Mouse (Mus musculus): ENCODE measurements around the gene Abca1. TPM values are rescaled to one million over a fixed set of nuclear protein-coding genes. Genes with fewer than 3 reads are reported as not detected.

Gene Abca1
- polyA plus RNA-seq, 1 experiment from 2014 or later = 5.3 TPM

DNA sequence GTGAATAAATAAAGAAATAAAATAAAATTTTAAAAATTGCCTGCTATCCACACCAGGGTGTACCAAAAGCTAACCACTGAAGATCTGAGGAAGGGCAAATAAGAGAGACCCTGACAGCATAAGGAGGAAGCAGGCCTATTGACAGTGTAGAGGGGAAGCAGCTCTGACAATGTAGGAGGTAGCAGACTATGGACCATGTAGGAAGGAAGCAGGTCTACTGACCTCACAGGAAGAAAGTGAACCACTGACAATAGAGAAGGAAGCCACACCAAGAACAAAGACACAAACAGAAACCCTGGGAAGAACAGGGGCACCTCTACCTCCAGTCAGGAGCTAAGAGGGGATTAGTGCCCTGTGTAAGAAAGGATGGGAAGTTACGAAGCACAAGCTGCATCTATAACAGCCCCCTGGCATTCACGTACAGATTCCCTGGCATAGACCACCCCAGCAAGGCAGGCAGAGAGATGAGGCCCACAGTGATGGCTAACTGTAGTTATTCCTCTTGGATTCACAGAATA, 80.8 kb downstream of the Abca1 start:
- Histone ChIP-seq H3K27ac (replicated peaks; ENCODE audit: low read depth, low read length) (no peak overlapping the region), H3K4me1 (ENCODE audit: control insufficient read depth, insufficient read depth, low read length) (no peaks in the 10 kb centered on the region), H3K4me3 (ENCODE audit: low read depth, low read length) (no peak overlapping the region), H3K36me3 (replicated peaks; ENCODE audit: control insufficient read depth, insufficient read depth, low read depth, low read length) (no peaks in the 10 kb centered on the region; the same call in 1 of the 2 replicates), H3K4me2 (ENCODE audit: low read depth, low read length) (no peak overlapping the region), H3K9ac (replicated peaks; ENCODE audit: low read length) (no peak overlapping the region), H3K9me3 (replicated peaks; ENCODE audit: control insufficient read depth, low read length) (no peaks in the 10 kb centered on the region), H3K27me3 (ENCODE audit: control insufficient read depth, insufficient read depth, low read length) (no peaks in the 10 kb centered on the region)
- no peak for ATAC-seq (replicated peaks; ENCODE audit: insufficient number of reproducible peaks, low FRiP score, low TSS enrichment, low read depth)
- no peak for DNase-seq (ENCODE audit: low spot score)
- 90% methylated on average over 2 of the region's 2 CpGs for WGBS

DNA sequence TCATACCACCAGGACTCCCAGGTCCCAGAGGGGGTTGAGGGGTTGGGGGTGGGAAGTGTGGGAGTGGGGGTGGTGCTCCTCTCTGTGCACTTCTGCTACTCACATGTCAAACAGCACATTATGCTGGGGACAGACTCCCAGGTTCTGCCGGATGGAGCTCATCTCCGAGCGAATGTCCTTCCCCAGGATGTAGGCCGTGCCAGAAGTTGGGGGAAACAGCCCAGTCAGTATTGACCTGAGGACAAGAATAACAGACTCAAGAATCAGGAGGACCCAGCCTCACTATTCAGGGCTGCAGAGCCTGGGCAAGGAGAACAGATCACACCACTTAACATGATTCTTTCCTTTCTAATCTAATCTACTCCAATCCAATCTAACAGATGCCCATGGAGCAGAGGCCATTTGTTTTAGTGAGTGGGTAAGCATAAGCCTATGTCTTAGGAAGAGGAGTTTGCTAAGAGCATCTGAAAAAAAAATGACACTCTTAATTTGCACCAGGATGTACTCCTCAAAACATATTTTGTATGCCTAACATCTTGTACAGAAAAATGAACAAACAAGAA, 82.8 kb downstream of the Abca1 start:
- no peak for DNase-seq (ENCODE audit: low spot score)
- H3K4me3 ChIP-seq (ENCODE audit: low read depth, low read length) = no peak overlapping the region
- H3K4me1 ChIP-seq (ENCODE audit: control insufficient read depth, insufficient read depth, low read length) = no peaks in the 10 kb centered on the region
- no peak overlapping the region for H3K4me2 ChIP-seq (ENCODE audit: low read depth, low read length)
- no peaks in the 10 kb centered on the region for H3K9me3 ChIP-seq (replicated peaks; ENCODE audit: control insufficient read depth, low read length)
- H3K9ac ChIP-seq (replicated peaks; ENCODE audit: low read length) = no peak overlapping the region
- H3K27ac ChIP-seq (replicated peaks; ENCODE audit: low read depth, low read length) = no peak overlapping the region
- no peak for ATAC-seq (replicated peaks; ENCODE audit: insufficient number of reproducible peaks, low FRiP score, low TSS enrichment, low read depth)
- H3K36me3 ChIP-seq (replicated peaks; ENCODE audit: control insufficient read depth, insufficient read depth, low read depth, low read length) = no peaks in the 10 kb centered on the region; the same call in 1 of the 2 replicates
- WGBS = 92% methylated on average over 4 of the region's 4 CpGs
- H3K27me3 ChIP-seq (ENCODE audit: control insufficient read depth, insufficient read depth, low read length) = no peaks in the 10 kb centered on the region

DNA sequence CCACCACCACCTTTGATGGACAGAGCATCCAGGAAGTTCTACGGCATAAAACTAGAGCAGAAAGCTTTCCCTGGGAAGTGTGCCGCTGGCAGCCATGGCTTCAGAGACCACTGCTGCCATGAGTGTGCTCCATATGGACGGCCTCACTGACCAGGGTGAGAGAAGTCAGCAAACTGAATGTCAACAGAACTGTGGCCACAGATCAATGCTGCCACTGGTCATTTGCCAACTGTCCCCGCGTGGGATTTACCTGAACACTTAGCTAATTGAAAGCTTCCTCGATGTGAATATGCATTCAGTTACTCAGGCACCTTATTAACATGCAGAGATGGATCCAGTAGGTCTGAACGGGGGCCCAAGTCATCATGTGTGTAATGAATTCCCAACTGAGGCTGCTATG, 86.7 kb downstream of the Abca1 start:
- 93% methylated on average over 7 of the region's 7 CpGs for WGBS
- no peak for DNase-seq (ENCODE audit: low spot score)
- H3K9ac ChIP-seq (replicated peaks; ENCODE audit: low read length) = no peak overlapping the region
- H3K4me3 ChIP-seq (ENCODE audit: low read depth, low read length) = no peak overlapping the region
- H3K9me3 ChIP-seq (replicated peaks; ENCODE audit: control insufficient read depth, low read length) = no peaks in the 10 kb centered on the region
- no peaks in the 10 kb centered on the region for H3K27me3 ChIP-seq (ENCODE audit: control insufficient read depth, insufficient read depth, low read length)
- ATAC-seq (replicated peaks; ENCODE audit: insufficient number of reproducible peaks, low FRiP score, low TSS enrichment, low read depth) = no peak
- no peaks in the 10 kb centered on the region for H3K4me1 ChIP-seq (ENCODE audit: control insufficient read depth, insufficient read depth, low read length)
- no peaks in the 10 kb centered on the region; the same call in 1 of the 2 replicates for H3K36me3 ChIP-seq (replicated peaks; ENCODE audit: control insufficient read depth, insufficient read depth, low read depth, low read length)
- no peak overlapping the region for H3K4me2 ChIP-seq (ENCODE audit: low read depth, low read length)
- no peak overlapping the region for H3K27ac ChIP-seq (replicated peaks; ENCODE audit: low read depth, low read length)

DNA sequence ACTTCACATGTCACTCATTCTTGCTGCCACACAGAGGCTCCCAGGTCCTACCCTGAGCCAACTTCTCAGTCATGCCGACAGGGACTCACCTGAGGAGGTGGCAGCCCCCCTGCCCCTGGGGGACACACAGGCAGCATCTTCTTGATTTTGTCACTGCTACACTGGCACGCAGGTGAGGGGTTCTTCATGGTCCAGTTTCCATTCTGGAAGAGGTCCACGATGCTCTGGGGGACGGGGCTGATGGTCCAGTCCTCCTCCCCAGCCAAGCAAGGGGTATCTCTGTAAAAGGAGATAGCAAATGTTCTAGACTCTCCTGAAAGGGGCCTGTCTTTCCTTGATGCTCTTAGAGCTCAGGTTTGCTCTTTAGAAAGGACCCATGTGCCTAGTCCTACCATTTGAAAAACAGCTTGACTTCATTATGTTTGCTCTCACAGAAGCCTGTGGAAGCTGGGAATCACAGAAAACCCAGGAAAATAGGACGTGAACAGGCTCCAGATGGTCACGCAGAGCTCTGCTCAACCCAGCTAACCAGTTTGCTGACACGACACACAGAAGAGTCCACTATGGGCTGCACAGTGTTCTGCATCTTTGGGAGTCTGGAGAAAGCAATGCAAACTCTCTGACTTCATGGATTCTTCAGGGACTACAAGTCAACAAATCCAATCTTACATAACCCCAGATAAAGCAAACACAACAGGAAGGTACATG, 97.2 kb downstream of the Abca1 start:
- Histone ChIP-seq H3K9me3 (replicated peaks; ENCODE audit: control insufficient read depth, low read length) (no peaks in the 10 kb centered on the region), H3K4me2 (ENCODE audit: low read depth, low read length) (no peak overlapping the region), H3K4me3 (ENCODE audit: low read depth, low read length) (no peak overlapping the region), H3K9ac (replicated peaks; ENCODE audit: low read length) (no peak overlapping the region), H3K27ac (replicated peaks; ENCODE audit: low read depth, low read length) (no peak overlapping the region), H3K36me3 (replicated peaks; ENCODE audit: control insufficient read depth, insufficient read depth, low read depth, low read length) (no peaks in the 10 kb centered on the region), H3K4me1 (ENCODE audit: control insufficient read depth, insufficient read depth, low read length) (no peaks in the 10 kb centered on the region), H3K27me3 (ENCODE audit: control insufficient read depth, insufficient read depth, low read length) (no peaks in the 10 kb centered on the region)
- ATAC-seq (replicated peaks; ENCODE audit: insufficient number of reproducible peaks, low FRiP score, low TSS enrichment, low read depth) (no peak), DNase-seq (ENCODE audit: low spot score) (no peak)
- 83% methylated on average over 7 of the region's 7 CpGs for WGBS

DNA sequence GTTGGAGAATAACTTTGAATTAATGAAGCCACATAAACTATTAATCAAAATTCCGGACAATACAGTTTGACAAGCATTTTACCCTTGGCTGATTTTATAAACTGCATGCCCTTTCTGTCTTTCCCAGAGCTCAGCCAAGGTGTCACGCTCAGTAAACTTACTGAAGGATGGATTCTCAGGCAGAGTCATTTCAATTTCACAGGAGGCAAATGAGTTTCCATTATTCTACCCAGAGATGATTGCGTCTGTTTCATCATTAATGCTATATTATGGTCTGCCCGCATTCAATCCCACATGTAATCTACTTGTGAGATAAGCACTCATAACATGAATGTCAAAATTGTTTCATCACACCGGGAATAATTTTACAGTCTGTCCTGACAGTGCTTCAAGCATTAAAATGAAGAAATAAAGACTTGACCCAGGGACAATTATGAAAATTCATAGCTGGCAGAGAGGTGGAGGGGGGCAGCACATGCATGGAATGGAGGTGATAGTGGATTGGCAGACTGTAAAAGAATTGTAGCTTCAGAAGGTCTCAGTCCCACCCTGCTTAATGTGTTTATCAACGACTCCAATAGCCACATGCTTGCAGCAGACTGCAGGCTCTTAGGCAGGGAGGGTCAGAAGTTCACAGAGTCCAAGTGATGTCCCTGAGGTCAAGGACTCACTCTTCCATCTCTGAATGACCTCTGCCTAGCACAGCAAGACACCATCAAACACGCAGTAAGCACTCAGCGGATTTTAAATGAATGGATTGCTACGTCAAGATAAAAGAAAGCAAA, 113.3 kb downstream of the Abca1 start:
- Histone ChIP-seq H3K27me3 (ENCODE audit: control insufficient read depth, insufficient read depth, low read length) (no peaks in the 10 kb centered on the region), H3K4me1 (ENCODE audit: control insufficient read depth, insufficient read depth, low read length) (no peaks in the 10 kb centered on the region), H3K9ac (replicated peaks; ENCODE audit: low read length) (no peak overlapping the region), H3K4me2 (ENCODE audit: low read depth, low read length) (no peak overlapping the region), H3K9me3 (replicated peaks; ENCODE audit: control insufficient read depth, low read length) (no peaks in the 10 kb centered on the region), H3K27ac (replicated peaks; ENCODE audit: low read depth, low read length) (no peak overlapping the region), H3K4me3 (ENCODE audit: low read depth, low read length) (no peak overlapping the region), H3K36me3 (replicated peaks; ENCODE audit: control insufficient read depth, insufficient read depth, low read depth, low read length) (no peaks in the 10 kb centered on the region)
- 83% methylated on average over 9 of the region's 9 CpGs for WGBS
- DNase-seq (ENCODE audit: low spot score) (no peak), ATAC-seq (replicated peaks; ENCODE audit: insufficient number of reproducible peaks, low FRiP score, low TSS enrichment, low read depth) (no peak)

GRCm38 (mm10) chr4:53045807-53046206, 113.9 kb downstream of the Abca1 start:
- Histone ChIP-seq H3K36me3 (replicated peaks; ENCODE audit: control insufficient read depth, insufficient read depth, low read depth, low read length) (no peaks in the 10 kb centered on the region), H3K9ac (replicated peaks; ENCODE audit: low read length) (no peak overlapping the region), H3K27ac (replicated peaks; ENCODE audit: low read depth, low read length) (no peak overlapping the region), H3K4me2 (ENCODE audit: low read depth, low read length) (no peak overlapping the region), H3K4me1 (ENCODE audit: control insufficient read depth, insufficient read depth, low read length) (no peaks in the 10 kb centered on the region), H3K9me3 (replicated peaks; ENCODE audit: control insufficient read depth, low read length) (no peaks in the 10 kb centered on the region), H3K4me3 (ENCODE audit: low read depth, low read length) (no peak overlapping the region), H3K27me3 (ENCODE audit: control insufficient read depth, insufficient read depth, low read length) (no peaks in the 10 kb centered on the region)
- ATAC-seq (replicated peaks; ENCODE audit: insufficient number of reproducible peaks, low FRiP score, low TSS enrichment, low read depth) (no peak), DNase-seq (ENCODE audit: low spot score) (no peak)
- 86% methylated on average over 7 of the region's 7 CpGs for WGBS

GRCm38 (mm10) chr4:53043819-53044218, 115.9 kb downstream of the Abca1 start:
- WGBS = 90% methylated on average over 8 of the region's 8 CpGs

More at GRCm38 (mm10) chr4:53043819-53044218, 115.9 kb downstream of the Abca1 start:
- H3K4me2 ChIP-seq (ENCODE audit: low read depth, low read length) = no peak overlapping the region
- ATAC-seq (replicated peaks; ENCODE audit: insufficient number of reproducible peaks, low FRiP score, low TSS enrichment, low read depth) (no peak), DNase-seq (ENCODE audit: low spot score) (no peak)
- H3K36me3 ChIP-seq (replicated peaks; ENCODE audit: control insufficient read depth, insufficient read depth, low read depth, low read length) = no peaks in the 10 kb centered on the region
- no peaks in the 10 kb centered on the region for H3K4me1 ChIP-seq (ENCODE audit: control insufficient read depth, insufficient read depth, low read length)
- H3K27ac ChIP-seq (replicated peaks; ENCODE audit: low read depth, low read length) = no peak overlapping the region
- H3K9ac ChIP-seq (replicated peaks; ENCODE audit: low read length) = no peak overlapping the region
- H3K4me3 ChIP-seq (ENCODE audit: low read depth, low read length) = no peak overlapping the region
- H3K27me3 ChIP-seq (ENCODE audit: control insufficient read depth, insufficient read depth, low read length) = no peaks in the 10 kb centered on the region
- no peaks in the 10 kb centered on the region for H3K9me3 ChIP-seq (replicated peaks; ENCODE audit: control insufficient read depth, low read length)
